Mouse (Mus musculus) embryonic fibroblast, embryonic 13.5 days (primary cell): ENCODE results near the gene Dmac1.

Experiments
- CTCF ChIP-seq: IDR thresholded peaks from 2 replicates; pipeline ENCODE4 v1.5.1; 2011; ENCODE audit warnings: mild to moderate bottlenecking, control low read depth, low read length, moderate library complexity, borderline replicate concordance; ENCODE audit not compliant: insufficient read depth
- POLR2A ChIP-seq: IDR thresholded peaks from 2 replicates; pipeline ENCODE4 v1.6.1; 2011; ENCODE audit warnings: low read depth, mild to moderate bottlenecking, control low read depth, low read length, moderate library complexity

DNA sequence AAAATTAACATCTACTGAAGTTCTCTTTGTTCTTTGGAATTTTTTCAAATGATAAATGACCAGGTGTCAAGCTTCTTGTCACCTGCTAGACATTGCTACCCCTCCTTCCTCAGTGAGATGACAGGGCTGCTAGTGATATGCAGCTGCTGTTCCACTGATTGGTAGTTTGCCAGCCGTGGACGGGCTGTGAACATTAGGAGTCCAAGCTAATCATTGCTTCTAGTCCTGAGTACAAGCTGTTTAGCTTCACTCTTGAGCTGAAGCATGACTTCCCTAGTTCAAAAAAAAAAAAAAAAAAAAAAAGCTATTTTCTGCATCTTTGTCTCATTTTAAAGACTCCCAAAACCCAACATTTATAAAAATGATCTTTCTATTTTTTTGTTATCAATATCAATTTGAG, 33.2 kb upstream of the Dmac1 start:
- TF ChIP-seq CTCF, result no peak
- TF ChIP-seq POLR2A, result no peak
